Mouse (Mus musculus): ENCODE measurements at regions not wholly inside any gene's neighbourhood (a gene's known extent, or its start where the extent isn't known, plus 50 kb on each side); places are given as distances from the start of the nearest gene placed in this dataset.
A peak's percentile ranks its signal among the peaks of the same experiment; 100 is the strongest.
"Not testable (repeated sequence)": the region's sequence is repeated elsewhere in the genome, so short reads cannot be mapped to it uniquely, and the experiment has no call there.

- not testable (repeated sequence) for H3K36me3 ChIP-seq (ENCODE audit: control insufficient read depth, insufficient read depth, low read length); H3K9me3 ChIP-seq (replicated peaks; ENCODE audit: control insufficient read depth, low read length, poor library complexity, severe bottlenecking); H3K4me2 ChIP-seq (ENCODE audit: low read length); H3K9ac ChIP-seq (ENCODE audit: low read depth, low read length); H3K27ac ChIP-seq (ENCODE audit: low read length); ATAC-seq; H3K27me3 ChIP-seq (ENCODE audit: control insufficient read depth, insufficient read depth, low read depth, low read length); H3K4me3 ChIP-seq (ENCODE audit: low read depth, low read length); H3K4me1 ChIP-seq (ENCODE audit: control insufficient read depth, insufficient read depth, low read length)
Measured at GRCm38 (mm10) chr5:28751821-28752220, 284.8 kb upstream of the Shh start.

- Histone ChIP-seq H3K9ac (ENCODE audit: low read depth, low read length) (no peak overlapping the region), H3K27ac (ENCODE audit: low read length) (no peak overlapping the region), H3K27me3 (ENCODE audit: control insufficient read depth, insufficient read depth, low read depth, low read length) (no peaks in the 10 kb centered on the region), H3K36me3 (ENCODE audit: control insufficient read depth, insufficient read depth, low read length) (no peaks in the 10 kb centered on the region), H3K4me2 (ENCODE audit: low read length) (no peak overlapping the region), H3K4me3 (ENCODE audit: low read depth, low read length) (no peak overlapping the region), H3K9me3 (replicated peaks; ENCODE audit: control insufficient read depth, low read length, poor library complexity, severe bottlenecking) (no peaks in the 10 kb centered on the region), H3K4me1 (ENCODE audit: control insufficient read depth, insufficient read depth, low read length) (no peaks in the 10 kb centered on the region)
- ATAC-seq = no peak
- 85% methylated on average over 3 of the region's 3 CpGs for WGBS
Measured at GRCm38 (mm10) chr5:28734768-28735167, 267.7 kb upstream of the Shh start.

- 85% methylated on average over 3 of the region's 3 CpGs for WGBS
- H3K36me3 ChIP-seq (ENCODE audit: control insufficient read depth, insufficient read depth, low read length) = no peaks in the 10 kb centered on the region
- no peaks in the 10 kb centered on the region for H3K9me3 ChIP-seq (replicated peaks; ENCODE audit: control insufficient read depth, low read length, poor library complexity, severe bottlenecking)
- no peak overlapping the region for H3K4me3 ChIP-seq (ENCODE audit: low read depth, low read length)
- no peak overlapping the region for H3K27ac ChIP-seq (ENCODE audit: low read length)
- no peaks in the 10 kb centered on the region for H3K27me3 ChIP-seq (ENCODE audit: control insufficient read depth, insufficient read depth, low read depth, low read length)
- no peaks in the 10 kb centered on the region for H3K4me1 ChIP-seq (ENCODE audit: control insufficient read depth, insufficient read depth, low read length)
- H3K4me2 ChIP-seq (ENCODE audit: low read length) = no peak overlapping the region
- ATAC-seq = no peak
- H3K9ac ChIP-seq (ENCODE audit: low read depth, low read length) = no peak overlapping the region
Measured at GRCm38 (mm10) chr5:28722067-28722466, 255.0 kb upstream of the Shh start.

DNA sequence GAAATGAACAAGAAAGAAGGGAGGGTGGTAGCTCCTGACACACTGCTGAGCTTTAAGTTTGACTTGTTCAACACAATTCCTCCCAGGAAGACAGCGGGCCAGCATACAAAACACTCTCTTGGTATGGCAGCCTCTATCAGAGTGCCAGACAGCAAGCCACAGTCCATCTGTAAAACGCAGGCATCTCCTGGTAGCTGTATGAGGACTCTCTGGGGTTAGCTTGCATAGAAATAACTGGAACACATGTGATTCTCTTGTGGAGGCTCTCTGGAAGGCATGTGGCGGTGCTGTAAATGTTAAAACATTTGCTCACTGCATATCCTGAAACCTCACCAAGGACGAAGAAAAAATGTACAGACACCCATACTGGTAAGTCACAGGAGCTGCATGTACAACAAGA lies 247.9 kb upstream of the Shh start:
- WGBS = 89% methylated on average over 4 of the region's 4 CpGs
- H3K9ac ChIP-seq (ENCODE audit: low read depth, low read length) = no peak overlapping the region
- no peaks in the 10 kb centered on the region for H3K9me3 ChIP-seq (replicated peaks; ENCODE audit: control insufficient read depth, low read length, poor library complexity, severe bottlenecking)
- H3K27ac ChIP-seq (ENCODE audit: low read length) = no peak overlapping the region
- H3K27me3 ChIP-seq (ENCODE audit: control insufficient read depth, insufficient read depth, low read depth, low read length) = no peaks in the 10 kb centered on the region
- H3K4me2 ChIP-seq (ENCODE audit: low read length) = no peak overlapping the region
- no peaks in the 10 kb centered on the region for H3K36me3 ChIP-seq (ENCODE audit: control insufficient read depth, insufficient read depth, low read length)
- H3K4me3 ChIP-seq (ENCODE audit: low read depth, low read length) = no peak overlapping the region
- no peak for ATAC-seq
- H3K4me1 ChIP-seq (ENCODE audit: control insufficient read depth, insufficient read depth, low read length) = no peaks in the 10 kb centered on the region

DNA sequence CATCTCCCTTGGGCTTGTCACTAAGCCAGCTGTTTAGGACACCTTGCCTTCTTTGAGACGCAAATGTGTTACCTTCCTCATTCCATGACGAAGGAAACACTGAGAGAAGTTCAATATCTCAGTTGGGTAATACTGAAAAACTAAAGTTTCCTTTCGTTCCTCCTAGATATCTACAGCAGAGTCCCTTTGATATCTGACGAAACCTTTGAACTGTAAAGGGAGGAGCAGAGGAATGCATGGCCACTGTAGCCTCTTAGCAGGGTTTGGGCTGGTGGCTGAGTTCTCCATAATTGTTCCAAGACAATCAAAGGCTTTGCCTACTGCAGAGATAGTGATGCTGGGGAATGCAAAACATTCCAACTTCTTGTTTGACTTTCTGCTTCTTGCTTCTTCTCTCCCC lies 243.5 kb upstream of the Shh start:
- H3K9ac ChIP-seq (ENCODE audit: low read depth, low read length) = no peak overlapping the region
- 81% methylated on average over 4 of the region's 4 CpGs for WGBS
- ATAC-seq = no peak

GRCm38 (mm10) chr5:28709626-28710025 lies 242.6 kb upstream of the Shh start:
- ATAC-seq = no peak
- Histone ChIP-seq H3K9me3 (replicated peaks; ENCODE audit: control insufficient read depth, low read length, poor library complexity, severe bottlenecking) (no peaks in the 10 kb centered on the region), H3K9ac (ENCODE audit: low read depth, low read length) (no peak overlapping the region), H3K4me2 (ENCODE audit: low read length) (no peak overlapping the region), H3K4me1 (ENCODE audit: control insufficient read depth, insufficient read depth, low read length) (no peaks in the 10 kb centered on the region), H3K36me3 (ENCODE audit: control insufficient read depth, insufficient read depth, low read length) (no peaks in the 10 kb centered on the region), H3K27me3 (ENCODE audit: control insufficient read depth, insufficient read depth, low read depth, low read length) (no peaks in the 10 kb centered on the region), H3K27ac (ENCODE audit: low read length) (no peak overlapping the region), H3K4me3 (ENCODE audit: low read depth, low read length) (no peak overlapping the region)
- 72% methylated on average over 2 of the region's 2 CpGs for WGBS

More for the DNA sequence above, 243.5 kb upstream of the Shh start:
- H3K4me2 ChIP-seq (ENCODE audit: low read length) = no peak overlapping the region
- no peak overlapping the region for H3K27ac ChIP-seq (ENCODE audit: low read length)
- no peaks in the 10 kb centered on the region for H3K36me3 ChIP-seq (ENCODE audit: control insufficient read depth, insufficient read depth, low read length)
- H3K27me3 ChIP-seq (ENCODE audit: control insufficient read depth, insufficient read depth, low read depth, low read length) = no peaks in the 10 kb centered on the region
- no peaks in the 10 kb centered on the region for H3K9me3 ChIP-seq (replicated peaks; ENCODE audit: control insufficient read depth, low read length, poor library complexity, severe bottlenecking)
- H3K4me1 ChIP-seq (ENCODE audit: control insufficient read depth, insufficient read depth, low read length) = no peaks in the 10 kb centered on the region
- no peak overlapping the region for H3K4me3 ChIP-seq (ENCODE audit: low read depth, low read length)

DNA sequence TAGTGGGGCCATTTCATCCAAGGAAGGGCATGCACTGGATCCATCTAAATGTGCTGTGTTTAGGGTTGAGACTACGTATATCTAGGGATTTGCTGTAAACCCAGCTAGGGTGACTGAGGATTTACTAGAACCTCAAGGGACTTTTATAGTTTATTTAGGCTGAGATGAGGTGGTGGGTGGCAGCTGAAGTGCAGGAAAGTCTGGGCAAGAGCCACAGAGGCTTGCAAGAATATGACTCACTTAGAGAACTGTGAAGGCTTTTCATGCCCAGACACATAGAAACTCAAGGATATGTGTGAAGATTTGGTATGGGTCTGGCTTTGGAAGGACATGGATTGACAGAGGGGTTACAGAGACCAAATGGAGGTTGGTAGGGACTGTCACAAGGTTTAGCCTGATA lies 237.3 kb upstream of the Shh start:
- WGBS = 83% methylated on average over 1 of the region's 1 CpGs
- Histone ChIP-seq H3K9ac (ENCODE audit: low read depth, low read length) (no peak overlapping the region), H3K36me3 (ENCODE audit: control insufficient read depth, insufficient read depth, low read length) (no peaks in the 10 kb centered on the region), H3K9me3 (replicated peaks; ENCODE audit: control insufficient read depth, low read length, poor library complexity, severe bottlenecking) (no peaks in the 10 kb centered on the region), H3K27me3 (ENCODE audit: control insufficient read depth, insufficient read depth, low read depth, low read length) (no peaks in the 10 kb centered on the region), H3K27ac (ENCODE audit: low read length) (no peak overlapping the region), H3K4me2 (ENCODE audit: low read length) (no peak overlapping the region), H3K4me1 (ENCODE audit: control insufficient read depth, insufficient read depth, low read length) (no peaks in the 10 kb centered on the region), H3K4me3 (ENCODE audit: low read depth, low read length) (no peak overlapping the region)
- ATAC-seq = no peak

GRCm38 (mm10) chr5:28696966-28697365 lies 229.9 kb upstream of the Shh start:
- ATAC-seq = 0 out of 2 replicates have a peak, but pooled peaks have one; percentile 45
- Histone ChIP-seq H3K9me3 (replicated peaks; ENCODE audit: control insufficient read depth, low read length, poor library complexity, severe bottlenecking) (no peaks in the 10 kb centered on the region), H3K9ac (ENCODE audit: low read depth, low read length) (no peak overlapping the region), H3K36me3 (ENCODE audit: control insufficient read depth, insufficient read depth, low read length) (no peaks in the 10 kb centered on the region), H3K27ac (ENCODE audit: low read length) (no peak overlapping the region), H3K4me2 (ENCODE audit: low read length) (no peak overlapping the region), H3K4me1 (ENCODE audit: control insufficient read depth, insufficient read depth, low read length) (0 out of 2 replicates have a peak, but pooled peaks cover 2% of the 10 kb centered on the region), H3K4me3 (ENCODE audit: low read depth, low read length) (no peak overlapping the region), H3K27me3 (ENCODE audit: control insufficient read depth, insufficient read depth, low read depth, low read length) (no peaks in the 10 kb centered on the region)
- 50% methylated on average over 3 of the region's 3 CpGs for WGBS

DNA sequence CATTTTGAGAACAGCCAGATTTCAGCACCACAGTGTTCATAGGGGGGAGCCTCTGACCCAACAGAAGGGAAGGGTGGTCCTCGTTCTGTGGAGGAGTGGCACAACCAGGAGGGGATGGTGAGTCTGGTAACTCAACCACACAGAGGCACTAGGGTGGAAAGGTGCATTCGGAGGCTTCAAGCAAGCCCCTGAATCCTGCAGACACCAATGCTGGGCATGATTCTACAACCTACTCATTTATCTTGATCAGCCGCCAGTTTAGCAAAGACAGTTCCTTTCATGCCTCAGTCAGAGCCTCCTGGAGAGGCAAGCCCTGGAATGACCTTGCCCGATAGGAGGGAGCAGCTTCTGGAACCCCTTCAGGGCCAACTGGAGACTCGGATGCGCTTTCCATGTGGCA lies 223.1 kb upstream of the Shh start:
- ATAC-seq = no peak
- no peak overlapping the region for H3K9ac ChIP-seq (ENCODE audit: low read depth, low read length)
- H3K4me1 ChIP-seq (ENCODE audit: control insufficient read depth, insufficient read depth, low read length) = no peaks in the 10 kb centered on the region
- no peak overlapping the region for H3K4me3 ChIP-seq (ENCODE audit: low read depth, low read length)
- H3K27ac ChIP-seq (ENCODE audit: low read length) = no peak overlapping the region
- H3K9me3 ChIP-seq (replicated peaks; ENCODE audit: control insufficient read depth, low read length, poor library complexity, severe bottlenecking) = no peaks in the 10 kb centered on the region
- WGBS = 79% methylated on average over 6 of the region's 6 CpGs
- H3K36me3 ChIP-seq (ENCODE audit: control insufficient read depth, insufficient read depth, low read length) = no peaks in the 10 kb centered on the region
- H3K4me2 ChIP-seq (ENCODE audit: low read length) = no peak overlapping the region
- H3K27me3 ChIP-seq (ENCODE audit: control insufficient read depth, insufficient read depth, low read depth, low read length) = no peaks in the 10 kb centered on the region

GRCm38 (mm10) chr5:28689651-28690050 lies 222.6 kb upstream of the Shh start:
- Histone ChIP-seq H3K9ac (ENCODE audit: low read depth, low read length) (no peak overlapping the region), H3K4me2 (ENCODE audit: low read length) (no peak overlapping the region), H3K36me3 (ENCODE audit: control insufficient read depth, insufficient read depth, low read length) (no peaks in the 10 kb centered on the region), H3K27me3 (ENCODE audit: control insufficient read depth, insufficient read depth, low read depth, low read length) (no peaks in the 10 kb centered on the region), H3K27ac (ENCODE audit: low read length) (no peak overlapping the region), H3K9me3 (replicated peaks; ENCODE audit: control insufficient read depth, low read length, poor library complexity, severe bottlenecking) (no peaks in the 10 kb centered on the region), H3K4me1 (ENCODE audit: control insufficient read depth, insufficient read depth, low read length) (no peaks in the 10 kb centered on the region), H3K4me3 (ENCODE audit: low read depth, low read length) (no peak overlapping the region)
- WGBS = 76% methylated on average over 2 of the region's 2 CpGs
- no peak for ATAC-seq

Measured in midbrain, embryonic 16.5 days (tissue).